Mouse (Mus musculus): ENCODE measurements around the gene A530084C06Rik.

DNA sequence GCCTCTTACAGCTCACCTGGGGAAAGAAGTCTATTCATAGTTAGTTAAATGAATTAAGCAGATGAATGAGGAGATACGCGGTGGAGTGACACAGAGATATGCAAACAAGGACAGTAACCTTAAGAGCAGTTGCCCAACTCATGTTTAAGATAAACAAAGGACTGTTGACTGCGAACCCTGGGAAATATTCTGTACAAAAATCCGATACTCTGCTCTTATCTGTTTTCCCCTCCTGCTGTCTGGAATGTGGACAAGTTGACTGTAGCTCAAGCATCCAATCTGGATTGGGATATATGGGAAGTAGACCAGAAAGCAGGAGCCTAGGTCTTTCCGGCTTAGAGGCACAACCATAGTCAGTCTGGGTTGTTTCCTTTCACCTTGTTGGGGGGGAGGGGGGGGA is 27.9 kb downstream of the A530084C06Rik start:
- TF ChIP-seq CTCF (IDR thresholded peaks at IDR 0.05; ENCODE audit: low read depth) (peak; percentile 23; the same call in 1 of the 2 replicates), EP300 (IDR thresholded peaks at IDR 0.05; ENCODE audit: low read depth) (0 out of 2 replicates have a peak, but pooled peaks have one; percentile 23)
